Mouse (Mus musculus): ENCODE data around the gene Zfhx3.

DNA sequence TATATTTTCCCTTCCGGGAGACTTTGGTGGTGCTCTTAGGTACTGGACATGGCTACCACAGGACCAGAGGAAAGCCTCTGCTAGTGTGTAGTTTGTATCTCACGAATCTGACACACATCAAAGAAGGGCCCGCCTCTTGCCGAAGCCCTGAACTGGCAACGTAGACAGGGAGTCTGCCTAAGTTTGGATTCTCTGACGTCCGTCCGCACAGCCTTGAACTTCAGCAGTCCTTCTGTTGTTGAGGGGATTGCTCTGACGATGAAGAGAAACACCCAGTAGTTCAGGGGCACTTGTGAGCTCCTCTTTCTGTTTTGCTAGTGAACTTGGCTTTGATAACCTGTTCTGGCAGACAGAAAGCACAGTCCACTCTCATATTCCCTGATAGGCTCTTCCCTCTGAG, 836.1 kb downstream of the Zfhx3 start:
- no peak for TF ChIP-seq EP300 (IDR thresholded peaks at IDR 0.05; ENCODE audit: low read depth)
- TF ChIP-seq CTCF (IDR thresholded peaks at IDR 0.05; ENCODE audit: low read depth), result no peak

All from liver, embryonic 14.5 days (tissue).